Mouse (Mus musculus) spleen, adult 12 weeks (tissue): Measurements from ENCODE around the gene Otos.

ENCODE experiments used
- DNase-seq: peaks from one replicate; pipeline ENCODE4 v3.0.0; 2022; ENCODE audit warnings: low spot score

Otos gene

DNA sequence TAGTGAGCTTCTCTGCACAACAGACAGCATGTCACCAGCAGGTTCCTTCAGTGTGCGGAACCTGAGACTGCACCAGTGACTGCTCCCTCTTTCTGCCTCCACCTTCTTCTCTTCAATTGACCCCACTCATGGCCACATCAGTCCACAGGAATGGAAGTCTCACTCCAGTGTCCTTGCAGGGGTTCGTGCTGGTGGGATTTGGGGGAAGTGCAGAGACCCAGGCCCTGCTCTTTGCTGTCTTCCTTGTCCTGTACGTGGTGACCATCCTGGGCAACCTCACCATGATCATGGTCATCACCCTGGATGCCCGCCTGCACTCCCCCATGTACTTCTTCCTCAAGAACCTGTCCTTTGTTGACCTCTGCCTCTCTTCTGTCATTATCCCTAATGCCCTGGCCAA is 40.9 kb downstream of the Otos start:
- no peak for DNase-seq

DNA sequence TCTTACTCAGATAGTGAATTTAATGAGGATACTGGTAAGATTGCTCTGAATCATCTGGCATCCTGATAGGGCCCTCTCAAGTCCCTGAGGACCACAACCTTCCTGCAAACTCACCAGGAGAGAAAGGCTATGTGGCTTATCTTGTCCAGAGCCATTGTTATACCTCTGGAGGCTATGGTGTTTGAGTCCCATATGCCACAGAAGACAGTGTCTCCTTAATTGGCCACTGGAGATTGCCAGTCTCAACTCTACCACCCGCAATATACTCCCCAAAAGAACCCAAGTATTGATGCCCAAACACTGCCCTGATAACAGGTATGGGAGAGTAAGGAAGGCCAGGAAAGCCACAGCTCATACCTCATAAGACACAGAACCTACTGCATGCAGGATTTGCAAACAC is 43.2 kb downstream of the Otos start, which contains the start of gene Olfr1410:
TSS of gene Olfr1410 (plus strand) at position 301 of the 400 bp plus-strand sequence.
- DNase-seq = no peak

DNA sequence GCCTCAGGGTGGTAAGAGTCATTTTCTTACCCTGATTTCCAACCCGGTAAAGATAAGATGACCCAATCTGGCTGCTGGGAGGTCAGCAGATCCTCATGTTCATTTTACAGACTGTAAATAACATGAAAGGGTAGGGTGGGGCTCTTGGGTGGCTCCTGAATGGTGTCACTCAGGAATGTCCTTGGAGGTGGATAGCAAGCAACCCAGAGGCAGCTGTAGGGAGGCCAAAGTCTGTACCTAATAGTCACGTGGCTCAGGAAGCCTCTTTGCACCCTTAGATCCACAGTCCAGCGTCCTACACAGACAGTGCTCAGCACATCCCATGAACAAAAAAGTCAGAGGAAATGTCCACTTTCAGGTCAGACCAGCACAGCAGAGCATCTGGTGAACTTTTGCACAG is 52.6 kb downstream of the Otos start:
- no peak for DNase-seq
